Mouse (Mus musculus): ENCODE data around the gene Anks6. TPM values are rescaled to one million over a fixed set of nuclear protein-coding genes. Genes with fewer than 3 reads are reported as not detected.
"Not testable (repeated sequence)": the region's sequence is repeated elsewhere in the genome, so short reads cannot be mapped to it uniquely, and the experiment has no call there.

Anks6 gene
- polyA plus RNA-seq, 1 experiment from 2014 or later: 3.2 TPM

- Histone ChIP-seq H3K36me3 (ENCODE audit: control insufficient read depth, insufficient read depth, low read length) (no peaks in the 10 kb centered on the region), H3K27ac (ENCODE audit: low read depth, low read length) (no peak overlapping the region), H3K27me3 (ENCODE audit: control insufficient read depth, insufficient read depth, low read length) (no peaks in the 10 kb centered on the region), H3K4me2 (no peak overlapping the region), H3K4me3 (ENCODE audit: low read depth, low read length) (no peak overlapping the region), H3K9me3 (ENCODE audit: control insufficient read depth, low read length) (no peaks in the 10 kb centered on the region), H3K9ac (ENCODE audit: low read length) (no peak overlapping the region), H3K4me1 (ENCODE audit: control insufficient read depth, insufficient read depth, low read length) (no peaks in the 10 kb centered on the region)
- WGBS: 91% methylated on average over 4 of the region's 4 CpGs
- no peak for ATAC-seq (ENCODE audit: low FRiP score)
- peak; percentile 23 for DNase-seq (ENCODE audit: low spot score, missing footprints)
These were observed 23.4 kb upstream of the Anks6 start for GRCm38 (mm10) chr4:47080647-47081010.

DNA sequence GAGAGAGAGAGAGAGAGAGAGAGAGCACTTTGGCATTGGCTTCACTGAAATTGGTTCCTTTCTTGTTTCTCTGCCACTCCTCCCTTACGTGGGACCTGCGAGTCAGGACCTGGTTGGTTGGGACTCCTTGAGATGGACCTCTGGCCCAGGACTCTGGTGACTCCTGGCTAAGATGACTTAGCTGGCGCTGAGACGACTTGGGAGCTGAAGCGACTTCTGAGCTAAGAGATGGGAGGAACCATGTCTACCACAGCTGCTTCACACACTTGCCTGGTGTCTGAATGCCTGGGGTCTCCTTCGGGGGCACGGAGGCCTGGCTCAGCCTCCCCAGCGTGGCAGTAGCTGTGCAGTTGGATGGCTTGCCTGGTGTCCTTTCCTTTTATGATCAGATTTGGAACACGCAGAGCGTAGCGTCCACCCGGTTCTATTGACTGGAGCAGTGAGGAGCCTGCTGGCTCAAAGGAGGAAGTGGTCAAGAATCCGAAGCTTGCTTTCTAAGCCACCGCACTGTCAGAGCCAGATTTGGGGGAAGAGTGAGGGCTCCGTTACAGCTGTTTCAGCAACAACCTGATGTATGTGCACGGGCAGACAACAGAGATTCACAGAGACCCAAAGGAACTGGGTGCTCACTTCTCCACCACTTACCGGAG lies 22.9 kb upstream of the Anks6 start:
- Histone ChIP-seq H3K36me3 (ENCODE audit: control insufficient read depth, insufficient read depth, low read length) (no peaks in the 10 kb centered on the region), H3K27ac (ENCODE audit: low read depth, low read length) (no peak overlapping the region)

DNA sequence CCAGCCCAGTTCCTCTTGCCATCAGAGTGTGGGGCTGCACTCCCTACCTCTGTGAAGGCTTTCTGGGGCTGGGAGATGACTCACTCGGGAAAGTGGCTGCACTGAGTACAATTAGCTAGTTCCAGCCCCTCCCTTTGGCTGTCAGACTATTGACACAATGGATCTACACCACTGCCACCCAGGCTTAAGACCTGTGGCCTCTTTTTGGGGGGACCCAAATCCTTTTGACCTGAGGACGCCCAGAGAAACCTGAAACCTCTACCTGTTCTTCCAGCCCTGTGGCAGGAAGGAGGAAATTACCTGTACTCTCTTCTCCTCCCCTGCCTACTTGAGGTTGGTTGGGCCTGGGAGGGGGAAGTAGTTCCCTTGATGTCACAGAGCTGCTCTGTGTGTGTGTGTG lies 17.8 kb upstream of the Anks6 start:
- no peaks in the 10 kb centered on the region for H3K4me1 ChIP-seq (ENCODE audit: control insufficient read depth, insufficient read depth, low read length)
- no peaks in the 10 kb centered on the region for H3K27me3 ChIP-seq (ENCODE audit: control insufficient read depth, insufficient read depth, low read length)
- no peak for DNase-seq (ENCODE audit: low spot score, missing footprints)
- H3K9me3 ChIP-seq (ENCODE audit: control insufficient read depth, low read length): no peaks in the 10 kb centered on the region
- no peak overlapping the region for H3K27ac ChIP-seq (ENCODE audit: low read depth, low read length)
- no peaks in the 10 kb centered on the region for H3K36me3 ChIP-seq (ENCODE audit: control insufficient read depth, insufficient read depth, low read length)
- 43% methylated on average over 2 of the region's 2 CpGs for WGBS
- H3K4me2 ChIP-seq: no peak overlapping the region
- no peak for ATAC-seq (ENCODE audit: low FRiP score)
- H3K4me3 ChIP-seq (ENCODE audit: low read depth, low read length): no peak overlapping the region
- no peak overlapping the region for H3K9ac ChIP-seq (ENCODE audit: low read length)

More for the DNA sequence above, 22.9 kb upstream of the Anks6 start:
- WGBS: 91% methylated on average over 17 of the region's 17 CpGs
- H3K4me1 ChIP-seq (ENCODE audit: control insufficient read depth, insufficient read depth, low read length): no peaks in the 10 kb centered on the region
- H3K4me2 ChIP-seq: no peak overlapping the region
- ATAC-seq (ENCODE audit: low FRiP score) (no peak), DNase-seq (ENCODE audit: low spot score, missing footprints) (peak; percentile 28)
- H3K9ac ChIP-seq (ENCODE audit: low read length): no peak overlapping the region
- no peaks in the 10 kb centered on the region for H3K27me3 ChIP-seq (ENCODE audit: control insufficient read depth, insufficient read depth, low read length)
- H3K4me3 ChIP-seq (ENCODE audit: low read depth, low read length): no peak overlapping the region
- no peaks in the 10 kb centered on the region for H3K9me3 ChIP-seq (ENCODE audit: control insufficient read depth, low read length)

DNA sequence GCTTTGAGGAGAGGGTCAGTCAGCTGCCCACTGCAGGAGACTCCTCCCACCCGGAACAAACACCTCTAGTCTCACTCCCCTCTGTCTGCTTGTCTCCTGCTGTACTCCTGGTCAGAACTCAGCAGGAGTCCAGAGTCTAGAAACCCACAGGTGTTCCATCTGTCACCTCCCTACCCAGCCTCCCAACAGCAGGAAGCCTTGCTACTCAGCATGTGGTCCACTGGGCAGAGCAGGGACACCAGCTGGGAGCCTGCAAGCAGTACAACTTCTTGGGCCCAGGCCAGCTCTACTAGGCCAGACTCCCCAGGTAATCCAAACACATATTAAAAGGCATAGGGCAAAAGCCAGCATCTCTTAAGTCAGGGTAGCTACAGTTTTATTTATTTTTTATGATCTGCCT lies 3.7 kb upstream of the Anks6 start:
- WGBS: 11% methylated on average over 1 of the region's 1 CpGs
- Histone ChIP-seq H3K27me3 (ENCODE audit: control insufficient read depth, insufficient read depth, low read length) (no peaks in the 10 kb centered on the region), H3K36me3 (ENCODE audit: control insufficient read depth, insufficient read depth, low read length) (no peaks in the 10 kb centered on the region), H3K4me3 (ENCODE audit: low read depth, low read length) (no peak overlapping the region), H3K9me3 (ENCODE audit: control insufficient read depth, low read length) (no peaks in the 10 kb centered on the region), H3K27ac (ENCODE audit: low read depth, low read length) (no peak overlapping the region), H3K4me2 (no peak overlapping the region), H3K9ac (ENCODE audit: low read length) (no peak overlapping the region), H3K4me1 (ENCODE audit: control insufficient read depth, insufficient read depth, low read length) (peaks cover 5% of the 10 kb centered on the region)
- no peak for ATAC-seq (ENCODE audit: low FRiP score)
- no peak for DNase-seq (ENCODE audit: low spot score, missing footprints)

DNA sequence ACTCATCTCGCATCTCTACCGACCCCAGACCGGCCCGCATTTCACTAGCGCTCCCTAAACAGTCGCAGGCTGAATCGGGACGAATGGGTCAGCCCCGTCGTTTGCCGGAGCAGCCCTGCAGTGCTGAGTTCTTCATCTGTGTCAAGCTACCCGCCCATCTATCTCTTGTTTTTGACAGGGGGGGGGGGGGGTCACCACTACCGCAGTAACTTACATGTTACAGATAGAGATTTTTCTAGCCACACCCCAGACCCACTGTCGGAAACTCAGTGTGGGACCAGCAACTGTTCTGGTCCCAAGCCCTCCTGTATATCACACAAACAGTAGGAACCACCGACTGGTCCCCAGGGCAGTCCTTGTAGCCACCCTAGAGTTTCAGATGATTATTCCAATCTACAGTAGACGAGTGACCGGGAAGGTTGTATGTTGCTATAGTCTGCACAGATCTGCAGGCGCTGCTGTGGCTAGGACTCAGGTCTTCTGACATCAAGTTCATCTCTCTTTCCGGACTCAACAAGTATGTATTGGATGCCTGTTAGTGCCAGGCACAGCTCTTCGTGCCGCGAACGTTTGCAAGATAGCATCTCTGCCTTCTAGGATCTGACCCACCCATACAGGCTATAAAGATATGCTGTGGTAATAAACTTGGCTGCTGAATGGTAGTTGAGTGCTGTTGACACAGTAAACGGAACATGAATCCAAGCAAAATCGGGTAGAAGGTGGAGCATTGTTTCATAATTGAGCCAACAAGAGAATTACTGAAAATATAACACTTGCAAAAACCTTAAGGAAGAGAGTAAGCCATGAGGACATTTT lies 491 bp upstream of the Anks6 start:
- 40% methylated on average over 25 of the region's 25 CpGs for WGBS
- no peak for DNase-seq (ENCODE audit: low spot score, missing footprints)
- no peak overlapping the region for H3K27ac ChIP-seq (ENCODE audit: low read depth, low read length)

GRCm38 (mm10) chr4:47055570-47056080 lies 1.6 kb downstream of the Anks6 start:
- H3K9ac ChIP-seq (ENCODE audit: low read length): no peak overlapping the region
- H3K4me1 ChIP-seq (ENCODE audit: control insufficient read depth, insufficient read depth, low read length): peaks cover 10% of the 10 kb centered on the region
- no peak for ATAC-seq (ENCODE audit: low FRiP score)
- H3K27ac ChIP-seq (ENCODE audit: low read depth, low read length): no peak overlapping the region
- no peaks in the 10 kb centered on the region for H3K36me3 ChIP-seq (ENCODE audit: control insufficient read depth, insufficient read depth, low read length)
- WGBS: 94% methylated on average over 6 of the region's 6 CpGs
- no peaks in the 10 kb centered on the region for H3K9me3 ChIP-seq (ENCODE audit: control insufficient read depth, low read length)
- no peak overlapping the region for H3K4me3 ChIP-seq (ENCODE audit: low read depth, low read length)
- no peak overlapping the region for H3K4me2 ChIP-seq
- peak; percentile 73 for DNase-seq (ENCODE audit: low spot score, missing footprints)
- H3K27me3 ChIP-seq (ENCODE audit: control insufficient read depth, insufficient read depth, low read length): no peaks in the 10 kb centered on the region

More for the DNA sequence above, 491 bp upstream of the Anks6 start:
- peak; percentile 56; the same call in 1 of the 2 replicates for ATAC-seq (ENCODE audit: low FRiP score)
- Histone ChIP-seq H3K4me3 (ENCODE audit: low read depth, low read length) (peak overlapping the region; percentile 69), H3K4me1 (ENCODE audit: control insufficient read depth, insufficient read depth, low read length) (peaks cover 5% of the 10 kb centered on the region), H3K4me2 (peak overlapping the region; percentile 77), H3K36me3 (ENCODE audit: control insufficient read depth, insufficient read depth, low read length) (no peaks in the 10 kb centered on the region), H3K9ac (ENCODE audit: low read length) (peak overlapping the region; percentile 79), H3K9me3 (ENCODE audit: control insufficient read depth, low read length) (no peaks in the 10 kb centered on the region), H3K27me3 (ENCODE audit: control insufficient read depth, insufficient read depth, low read length) (no peaks in the 10 kb centered on the region)

DNA sequence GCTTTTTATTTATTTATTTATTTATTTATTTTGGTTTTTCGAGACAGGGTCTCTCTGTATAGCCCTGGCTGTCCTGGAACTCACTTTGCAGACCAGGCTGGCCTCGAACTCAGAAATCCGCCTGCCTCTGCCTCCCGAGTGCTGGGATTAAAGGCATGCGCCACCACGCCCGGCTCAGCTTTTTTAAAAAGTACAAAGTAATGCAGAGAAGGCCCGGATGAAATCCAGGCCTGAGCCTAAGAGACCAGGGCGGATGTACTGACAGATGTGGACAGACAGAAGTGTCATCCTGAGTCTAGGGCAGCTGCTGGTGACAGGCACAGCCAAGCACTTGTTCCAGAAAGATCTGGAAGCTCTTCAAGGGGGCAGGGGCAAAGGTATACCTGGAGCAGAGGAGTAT lies 2.1 kb downstream of the Anks6 start:
- not testable (repeated sequence) for H3K27me3 ChIP-seq (ENCODE audit: control insufficient read depth, insufficient read depth, low read length); H3K9ac ChIP-seq (ENCODE audit: low read length); H3K27ac ChIP-seq (ENCODE audit: low read depth, low read length); ATAC-seq (ENCODE audit: low FRiP score); H3K9me3 ChIP-seq (ENCODE audit: control insufficient read depth, low read length); H3K36me3 ChIP-seq (ENCODE audit: control insufficient read depth, insufficient read depth, low read length); H3K4me2 ChIP-seq; H3K4me3 ChIP-seq (ENCODE audit: low read depth, low read length)
- DNase-seq (ENCODE audit: low spot score, missing footprints): peak; percentile 74
- WGBS: 89% methylated on average over 9 of the region's 9 CpGs
- H3K4me1 ChIP-seq (ENCODE audit: control insufficient read depth, insufficient read depth, low read length): peaks cover 14% of the 10 kb centered on the region

DNA sequence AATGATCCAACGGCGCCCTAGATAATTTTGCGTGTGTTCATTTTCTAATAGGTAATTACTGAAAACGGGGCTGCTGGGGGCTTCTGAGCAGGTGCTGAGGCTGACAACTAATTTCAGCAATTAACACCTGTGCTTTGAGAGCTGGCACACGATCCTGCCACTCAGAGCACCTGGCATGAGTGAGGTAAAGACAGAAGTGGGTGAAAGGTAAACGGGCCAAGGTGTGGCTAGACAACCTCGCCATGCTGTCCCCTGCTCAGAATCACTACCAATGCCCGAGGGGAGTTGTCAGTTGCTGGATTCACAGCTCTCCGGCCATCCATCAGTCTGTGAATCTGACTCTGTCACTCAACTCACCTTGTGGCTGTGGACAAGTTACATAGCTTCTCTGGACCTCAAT lies 5.3 kb downstream of the Anks6 start:
- Histone ChIP-seq H3K9ac (ENCODE audit: low read length) (no peak overlapping the region), H3K27me3 (ENCODE audit: control insufficient read depth, insufficient read depth, low read length) (no peaks in the 10 kb centered on the region), H3K36me3 (ENCODE audit: control insufficient read depth, insufficient read depth, low read length) (no peaks in the 10 kb centered on the region), H3K4me2 (no peak overlapping the region), H3K27ac (ENCODE audit: low read depth, low read length) (no peak overlapping the region), H3K4me3 (ENCODE audit: low read depth, low read length) (no peak overlapping the region), H3K4me1 (ENCODE audit: control insufficient read depth, insufficient read depth, low read length) (peaks cover 14% of the 10 kb centered on the region), H3K9me3 (ENCODE audit: control insufficient read depth, low read length) (no peaks in the 10 kb centered on the region)
- DNase-seq (ENCODE audit: low spot score, missing footprints) (no peak), ATAC-seq (ENCODE audit: low FRiP score) (no peak)
- 81% methylated on average over 9 of the region's 9 CpGs for WGBS
